Mouse (Mus musculus) C2C12 (cell line): ENCODE data around the gene Olfr1417. TPM values are rescaled to one million over a fixed set of nuclear protein-coding genes. Genes with fewer than 3 reads are reported as not detected.

Source experiments
- H3K27me3 ChIP-seq: one replicate; pipeline ENCODE4 v1.6.1; 2011; ENCODE audit not compliant: control insufficient read depth, insufficient read depth, insufficient read length
- H3K36me3 ChIP-seq: one replicate; pipeline ENCODE4 v1.6.1; 2011; ENCODE audit not compliant: control insufficient read depth, insufficient read depth
- H3K4me3 ChIP-seq: one replicate; pipeline ENCODE4 v1.5.1; 2011; ENCODE audit warnings: mild to moderate bottlenecking, control low read depth; ENCODE audit not compliant: poor library complexity, insufficient read depth, severe bottlenecking
- H3K79me2 ChIP-seq: one replicate; pipeline ENCODE4 v1.6.1; 2011; ENCODE audit not compliant: control insufficient read depth, insufficient read depth
- H3K79me3 ChIP-seq: one replicate; pipeline ENCODE4 v1.6.1; 2011; ENCODE audit warnings: low read depth, control low read depth
- H3ac ChIP-seq: one replicate; pipeline ENCODE3; 2011; ENCODE audit warnings: low read depth; ENCODE audit not compliant: control insufficient read depth, insufficient read length
- CEBPB ChIP-seq: IDR thresholded peaks from one replicate; pipeline ENCODE4 v1.6.1; 2011; ENCODE audit warnings: low read depth, mild to moderate bottlenecking, control low read depth, moderate library complexity
- CTCF ChIP-seq: IDR thresholded peaks from one replicate; pipeline ENCODE4 v1.5.1; 2011; ENCODE audit not compliant: control insufficient read depth, insufficient read depth, insufficient read length
- FOSL1 ChIP-seq: IDR thresholded peaks from one replicate; pipeline ENCODE4 v1.8.0; 2011; ENCODE audit warnings: mild to moderate bottlenecking, low read length; ENCODE audit not compliant: poor library complexity, insufficient read depth, severe bottlenecking
- MAX ChIP-seq: IDR thresholded peaks from one replicate; pipeline ENCODE4 v1.6.1; 2011; ENCODE audit warnings: mild to moderate bottlenecking, control low read depth
- MYOD1 ChIP-seq: IDR thresholded peaks from one replicate; pipeline ENCODE4 v1.6.1; 2011; ENCODE audit warnings: low read depth; ENCODE audit not compliant: control insufficient read depth, insufficient read length
- MYOG ChIP-seq: IDR thresholded peaks from one replicate; pipeline ENCODE4 v1.6.1; 2011; ENCODE audit not compliant: control insufficient read depth, insufficient read length; ENCODE audit errors: extremely low read depth
- USF1 ChIP-seq: IDR thresholded peaks from one replicate; pipeline ENCODE4 v1.6.1; 2011; ENCODE audit warnings: low read depth, mild to moderate bottlenecking, control low read depth, moderate library complexity
- polyA plus RNA-seq: library from polyadenylated mRNA; unstranded; fragments of >200 nt; fragmentation: generic; extraction: Trizol; gene quantifications from one replicate; pipeline ENCODE4 v1.2.1, GENCODE M21; 2012; ENCODE audit warnings: missing spikeins

The Olfr1417 gene
- polyA plus RNA-seq, 1 experiment = not detected

DNA sequence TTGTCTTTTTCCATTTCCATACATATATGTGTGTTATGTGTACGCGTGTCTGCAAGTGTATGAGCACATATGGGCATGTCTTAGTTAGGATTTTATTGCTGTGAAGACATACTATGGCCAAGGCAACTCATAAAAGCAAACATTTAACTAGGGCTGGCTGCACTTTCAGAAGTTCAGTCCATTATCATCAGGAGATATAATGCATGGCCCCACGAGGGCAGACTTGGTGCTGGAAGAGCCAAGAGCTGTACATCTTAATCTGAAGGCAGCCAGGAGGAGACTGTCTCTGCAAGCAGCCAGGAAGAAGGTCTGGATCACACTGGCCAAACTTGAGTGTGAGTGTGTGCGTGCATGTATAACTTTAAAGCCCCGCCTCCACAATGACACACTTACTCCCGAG, 44.6 kb downstream of the Olfr1417 start:
- Histone ChIP-seq H3K36me3 (no peaks in the 10 kb centered on the region), H3K4me3 (no peak overlapping the region), H3K27me3 (no peaks in the 10 kb centered on the region), H3K79me2 (no peaks in the 10 kb centered on the region), H3ac (no peak overlapping the region), H3K79me3 (no peaks in the 10 kb centered on the region)
- no peak for TF ChIP-seq MYOD1
- no peak for TF ChIP-seq MAX
- no peak for TF ChIP-seq CTCF
- TF ChIP-seq MYOG = no peak
- no peak for TF ChIP-seq FOSL1
- TF ChIP-seq USF1 = no peak
- no peak for TF ChIP-seq CEBPB

DNA sequence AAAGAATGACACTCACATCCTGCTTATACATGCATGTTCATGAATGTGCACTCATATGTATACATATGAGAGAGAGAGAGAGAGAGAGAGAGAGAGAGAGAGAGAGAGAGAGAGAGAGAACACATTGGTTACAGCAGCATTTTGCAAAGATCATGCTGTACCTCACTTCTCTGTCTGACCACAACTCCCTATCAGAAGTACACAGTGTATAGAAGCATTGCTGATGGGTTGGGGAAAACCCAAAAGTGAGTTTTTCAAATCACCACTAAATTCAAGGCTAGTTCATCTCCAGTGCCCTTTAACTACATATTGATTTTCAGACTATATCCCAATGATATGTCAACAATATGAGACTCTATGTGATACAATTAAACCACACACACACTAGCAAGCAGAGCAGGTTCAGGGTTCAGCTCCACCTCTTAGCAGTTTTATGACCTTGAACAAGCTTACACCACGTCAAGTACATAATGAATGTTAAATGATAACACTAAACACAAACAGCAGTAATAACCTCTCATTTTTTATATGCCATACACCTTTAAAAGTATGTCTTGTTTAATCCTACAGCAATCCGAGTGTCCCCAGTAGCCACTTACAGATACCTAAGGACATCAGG, 45.2 kb downstream of the Olfr1417 start:
- Histone ChIP-seq H3K79me3 (no peaks in the 10 kb centered on the region), H3K27me3 (no peaks in the 10 kb centered on the region), H3ac (no peak overlapping the region), H3K79me2 (no peaks in the 10 kb centered on the region), H3K4me3 (no peak overlapping the region), H3K36me3 (no peaks in the 10 kb centered on the region)
- TF ChIP-seq MYOD1 (no peak), CTCF (no peak), MAX (no peak), CEBPB (no peak), USF1 (no peak)

GRCm38 (mm10) chr19:11791825-11792224, 47.2 kb downstream of the Olfr1417 start:
- Histone ChIP-seq H3K79me3 (no peaks in the 10 kb centered on the region), H3ac (no peak overlapping the region), H3K36me3 (peaks cover 7% of the 10 kb centered on the region), H3K4me3 (no peak overlapping the region), H3K27me3 (no peaks in the 10 kb centered on the region), H3K79me2 (no peaks in the 10 kb centered on the region)
- TF ChIP-seq MYOD1 (no peak), MAX (no peak), FOSL1 (no peak), MYOG (no peak)

GRCm38 (mm10) chr19:11788876-11789275, 50.1 kb downstream of the Olfr1417 start:
- Histone ChIP-seq H3K4me3 (no peak overlapping the region), H3K27me3 (no peaks in the 10 kb centered on the region), H3K36me3 (peaks cover 7% of the 10 kb centered on the region), H3K79me3 (no peaks in the 10 kb centered on the region), H3K79me2 (no peaks in the 10 kb centered on the region), H3ac (no peak overlapping the region)
- TF ChIP-seq FOSL1 (no peak), MYOG (no peak), CEBPB (no peak), CTCF (no peak), MYOD1 (no peak), MAX (no peak), USF1 (no peak)

DNA sequence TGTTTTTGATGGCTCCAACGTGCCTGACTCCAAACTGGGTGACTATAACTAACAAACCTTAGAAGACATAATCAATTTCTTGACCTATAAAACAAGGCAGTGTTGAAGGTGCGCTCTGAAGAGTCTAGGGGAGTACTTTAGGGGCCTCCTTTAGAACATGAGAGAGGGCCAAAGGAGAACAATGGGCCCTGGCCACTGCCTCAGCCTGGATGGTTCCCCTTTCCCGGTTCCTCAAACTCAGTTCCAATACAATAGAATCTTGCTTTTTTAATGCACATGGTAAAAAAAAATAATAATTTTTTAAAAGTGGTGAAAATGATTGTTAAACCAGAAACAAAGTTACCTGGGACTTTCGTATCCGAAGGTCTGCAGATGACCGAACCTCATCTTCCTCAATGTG, 51.2 kb downstream of the Olfr1417 start:
- H3K36me3 ChIP-seq = peaks cover 7% of the 10 kb centered on the region
- no peak overlapping the region for H3K4me3 ChIP-seq
- no peaks in the 10 kb centered on the region for H3K79me3 ChIP-seq
- TF ChIP-seq MAX (no peak), USF1 (no peak), CEBPB (no peak), CTCF (no peak), MYOG (no peak), FOSL1 (no peak), MYOD1 (no peak)
- no peaks in the 10 kb centered on the region for H3K79me2 ChIP-seq
- no peak overlapping the region for H3ac ChIP-seq
- H3K27me3 ChIP-seq = no peaks in the 10 kb centered on the region

- Histone ChIP-seq H3K36me3 (peaks cover 7% of the 10 kb centered on the region), H3ac (no peak overlapping the region), H3K79me2 (no peaks in the 10 kb centered on the region), H3K4me3 (no peak overlapping the region), H3K27me3 (no peaks in the 10 kb centered on the region), H3K79me3 (no peaks in the 10 kb centered on the region)
- TF ChIP-seq MAX (no peak), MYOD1 (no peak), CEBPB (no peak), CTCF (no peak), FOSL1 (no peak), USF1 (no peak), MYOG (no peak)
Observed at GRCm38 (mm10) chr19:11785409-11786154, 53.4 kb downstream of the Olfr1417 start.
